ENCODE assay signal across 14 mouse cellular contexts in genomic region chr9:22468899-22469259, GRCm38 (mm10). TPM values are rescaled to one million over a fixed set of nuclear protein-coding genes. Genes with fewer than 3 reads are reported as not detected.
DNase-seq lines count a peak whose midpoint lies in the region; ATAC-seq and TF ChIP-seq lines count a peak whose summit lies in the region.
"Had no signal": no experiment of that assay in that cellular context is flagged by ENCODE, and none has a peak within 500 bp of the region (broad histone marks: within the 10 kb centered on the region; RNA-seq: fewer than 3 reads in every experiment).

No protein-coding gene starts in this region.

- no peaks in the 10 kb centered on the region for H3K9me3 ChIP-seq in liver, embryonic 11.5 days (ENCODE audit: control insufficient read depth, low read length)
- no peaks in the 10 kb centered on the region for H3K9me3 ChIP-seq in liver, embryonic 12.5 days (replicated peaks)

- peaks cover 3% of the 10 kb centered on the region; the same call in 1 of the 2 replicates for H3K4me1 ChIP-seq in liver, embryonic 11.5 days (replicated peaks; ENCODE audit: control insufficient read depth, insufficient read depth, low read length)
- H3K4me1 ChIP-seq in liver, embryonic 12.5 days = peaks cover 17% of the 10 kb centered on the region

- DNase-seq in gastrocnemius, adult 2 months = no peak
- no peak for DNase-seq in gastrocnemius, adult 8-10 months (ENCODE audit: low spot score in 2 of 2)
- no peak for DNase-seq in liver, embryonic 11.5 days (ENCODE audit: low spot score)
- DNase-seq in liver (no peak), A20 (ENCODE audit: low read depth, low spot score) (peak; percentile 15)
- no peak for DNase-seq in frontal cortex, postnatal 25 days (ENCODE audit: low spot score in 2 of 2)

- no peaks in the 10 kb centered on the region; the same call in 1 of the 2 replicates for H3K36me3 ChIP-seq in liver, embryonic 11.5 days (ENCODE audit: control insufficient read depth, insufficient read depth, low read length)
- H3K36me3 ChIP-seq in liver, embryonic 12.5 days = peaks cover 21% of the 10 kb centered on the region

- H3K9ac ChIP-seq in liver, embryonic 11.5 days (ENCODE audit: low read depth, low read length) = no peak overlapping the region; the same call in 1 of the 2 replicates
- H3K9ac ChIP-seq in liver, embryonic 12.5 days = no peak overlapping the region

- intact Hi-C loops in gastrocnemius, adult 2 months (cut with DNase I) = loop anchor here (5.0 kb wide), 1 partner anchor 57 kb away; the partner anchor contains the start of gene 9530077C05Rik

- no peak for ATAC-seq in liver, embryonic 11.5 days (replicated peaks; ENCODE audit: low FRiP score)
- no peak for ATAC-seq in liver, embryonic 12.5 days

- peak overlapping the region; percentile 79 for H3K4me3 ChIP-seq in gastrocnemius, adult 2 months
- H3K4me3 ChIP-seq in liver, embryonic 11.5 days (ENCODE audit: low read depth, low read length) = peak overlapping the region; percentile 82; the same call in 1 of the 2 replicates
- 0 out of 2 replicates have a peak overlapping the region, but pooled peaks have one; percentile 82 for H3K4me3 ChIP-seq in liver, embryonic 12.5 days

- H3K27ac ChIP-seq in gastrocnemius, adult 2 months = peak overlapping the region; percentile 92; the same call in 1 of the 2 replicates
- 0 out of 2 replicates have a peak overlapping the region, but pooled peaks have one; percentile 80 for H3K27ac ChIP-seq in liver, embryonic 11.5 days (ENCODE audit: low read depth, low read length)
- no peak overlapping the region for H3K27ac ChIP-seq in liver, embryonic 12.5 days

- TF ChIP-seq CTCF in gastrocnemius, adult 2 months (IDR thresholded peaks at IDR 0.05) = no peak

- H3K4me2 ChIP-seq in liver, embryonic 11.5 days = peak overlapping the region; percentile 61; the same call in 1 of the 2 replicates
- peak overlapping the region; percentile 99 for H3K4me2 ChIP-seq in liver, embryonic 12.5 days

- WGBS in liver, embryonic 11.5 days = 70% methylated on average over 8 of the region's 8 CpGs
- WGBS in liver, embryonic 12.5 days (ENCODE audit: insufficient replicate concordance) = 45% methylated on average over 8 of the region's 8 CpGs

- H3K27me3 ChIP-seq in liver, embryonic 11.5 days (replicated peaks; ENCODE audit: control insufficient read depth, insufficient read depth, low read length) = no peaks in the 10 kb centered on the region
- no peaks in the 10 kb centered on the region for H3K27me3 ChIP-seq in liver, embryonic 12.5 days (replicated peaks)

RNA-seq across cellular contexts. Expression of gene Rp9, which starts 0.7 kb away (rescaled TPM):
- 10 to 100 TPM; 32.2 to 39.1 TPM for total RNA-seq in gastrocnemius, adult 2 months (2021)
- 10 to 100 TPM; 34.1 to 41.6 (median 37.8) TPM for total RNA-seq in gastrocnemius, adult 8-10 months (2022)
- 74.2 and 79.8 TPM in 2 replicates for polyA plus RNA-seq in liver, embryonic 11.5 days (2014; fragmentation: Nextera tagmentation; extraction: Ambion mirVana)
- polyA plus RNA-seq in liver, embryonic 12.5 days (2016; fragmentation: Nextera tagmentation; extraction: Ambion mirVana) = 55.7 and 56.0 TPM in 2 replicates

RNA-seq across cellular contexts. Expression of gene Bbs9, which starts 6.6 kb away (rescaled TPM):
- total RNA-seq in gastrocnemius, adult 2 months (2021) = 10 to 100 TPM in 1 of 2 experiments, 1 to 10 TPM in 1; 9.5 to 11.5 TPM
- total RNA-seq in gastrocnemius, adult 8-10 months (2022) = 1 to 10 TPM; 8.7 to 10.0 (median 9.5) TPM
- polyA plus RNA-seq in liver, embryonic 11.5 days (2014; fragmentation: Nextera tagmentation; extraction: Ambion mirVana) = 7.8 and 8.7 TPM in 2 replicates
- 4.8 and 5.4 TPM in 2 replicates for polyA plus RNA-seq in liver, embryonic 12.5 days (2016; fragmentation: Nextera tagmentation; extraction: Ambion mirVana)

RNA-seq across cellular contexts. Expression of gene Gm17545, which starts 14.8 kb away (rescaled TPM):
- not detected for total RNA-seq in gastrocnemius, adult 2 months (2021)
- not detected for total RNA-seq in gastrocnemius, adult 8-10 months (2022)
- not detected in 2 replicates for polyA plus RNA-seq in liver, embryonic 11.5 days (2014; fragmentation: Nextera tagmentation; extraction: Ambion mirVana)
- polyA plus RNA-seq in liver, embryonic 12.5 days (2016; fragmentation: Nextera tagmentation; extraction: Ambion mirVana) = not detected in 2 replicates
- total RNA-seq: adrenal gland, adult 8-10 months; heart, adult 18-20 months; heart, postnatal 14 days; layer of hippocampus, adult 8-10 months; left cerebral cortex, postnatal 10 days had no signal
- polyA plus RNA-seq: CD4-positive, CD25-positive, alpha-beta regulatory T cell, adult 4 months; neural tube, embryonic 14.5 days had no signal

RNA-seq across cellular contexts. Expression of gene 9530077C05Rik, which starts 57.6 kb away (rescaled TPM):
- under 1 TPM; 0.36 to 0.59 TPM for total RNA-seq in gastrocnemius, adult 2 months (2021)
- total RNA-seq in gastrocnemius, adult 8-10 months (2022) = under 1 TPM; 0.15 to 0.32 (median 0.19) TPM
- 2.5 and 3.6 TPM in 2 replicates for polyA plus RNA-seq in liver, embryonic 11.5 days (2014; fragmentation: Nextera tagmentation; extraction: Ambion mirVana)
- polyA plus RNA-seq in liver, embryonic 12.5 days (2016; fragmentation: Nextera tagmentation; extraction: Ambion mirVana) = 2.1 and 2.2 TPM in 2 replicates
